8 mouse cellular contexts compared by ENCODE assay signal in the genomic region with DNA sequence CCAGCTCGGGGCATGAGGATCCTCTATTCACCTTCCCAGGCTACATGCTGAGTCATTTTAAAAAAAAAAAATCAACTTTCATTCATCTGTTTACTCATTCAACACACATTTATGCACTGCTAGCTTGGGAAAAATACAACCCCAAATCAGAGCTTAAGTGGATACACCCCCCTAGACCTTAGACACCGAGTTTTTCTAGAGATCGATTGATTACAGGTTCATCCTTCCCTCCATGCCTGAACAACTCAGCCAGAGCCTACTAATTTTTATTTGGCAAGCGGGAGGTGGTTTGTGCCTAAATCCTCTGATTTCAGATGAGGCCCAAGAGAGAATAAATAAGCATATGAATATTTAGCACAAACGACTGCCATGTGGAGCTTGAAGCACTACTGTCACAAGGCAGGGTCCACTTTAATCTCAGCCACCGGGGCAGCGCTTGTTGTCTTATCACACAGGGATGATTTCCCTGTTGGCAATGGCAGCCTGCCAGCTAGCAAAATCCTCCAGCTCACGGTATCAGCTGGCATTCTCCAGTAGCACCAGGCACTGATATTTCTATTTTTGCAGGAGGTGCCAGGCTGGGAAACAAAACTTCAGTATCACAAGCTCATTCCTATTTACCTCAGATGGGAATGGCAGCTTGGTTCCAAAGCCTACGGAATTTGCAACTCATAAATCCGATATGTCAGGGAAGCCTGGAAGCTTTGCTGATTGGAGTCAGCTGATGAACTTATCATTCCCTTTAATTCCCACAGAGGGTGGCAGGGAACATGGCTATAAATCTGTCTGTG.
DNase-seq lines count a peak whose midpoint lies in the region; ATAC-seq and TF ChIP-seq lines count a peak whose summit lies in the region.
"Had no signal": no experiment of that assay in that cellular context is flagged by ENCODE, and none has a peak within 500 bp of the region (broad histone marks: within the 10 kb centered on the region; RNA-seq: fewer than 3 reads in every experiment).

No protein-coding gene starts in this region.

- H3K9ac ChIP-seq in neural tube, embryonic 13.5 days, result no peak overlapping the region
- H3K9ac ChIP-seq in midbrain, postnatal 0 days (replicated peaks; ENCODE audit: low read length, poor library complexity, severe bottlenecking), result no peak overlapping the region
- H3K9ac ChIP-seq: neural tube, embryonic 12.5 days had no signal

- no peaks in the 10 kb centered on the region for H3K36me3 ChIP-seq in neural tube, embryonic 13.5 days
- no peaks in the 10 kb centered on the region for H3K36me3 ChIP-seq in midbrain, postnatal 0 days (ENCODE audit: insufficient read depth, low read length)
- H3K36me3 ChIP-seq: neural tube, embryonic 12.5 days had no signal

- H3K27ac ChIP-seq in neural tube, embryonic 13.5 days (replicated peaks), result no peak overlapping the region
- H3K27ac ChIP-seq in midbrain, postnatal 0 days (ENCODE audit: low read depth, low read length), result no peak overlapping the region
- H3K27ac ChIP-seq: neural tube, embryonic 12.5 days had no signal

- H3K4me2 ChIP-seq in neural tube, embryonic 13.5 days, result no peak overlapping the region
- no peak overlapping the region for H3K4me2 ChIP-seq in midbrain, postnatal 0 days (ENCODE audit: low read depth, low read length, poor library complexity, severe bottlenecking)
- H3K4me2 ChIP-seq: neural tube, embryonic 12.5 days had no signal

- DNase-seq in neural tube, embryonic 10.5 days (ENCODE audit: extremely low spot score, low spot score), result no peak
- peak; percentile 7 to 26 for DNase-seq in frontal cortex, postnatal 14 days (ENCODE audit: low spot score in 2 of 2)
- DNase-seq in heart, postnatal 36 days, result peak; percentile 62 to 71
- DNase-seq in midbrain, postnatal 0 days (ENCODE audit: low spot score), result peak; percentile 18
- no peak for DNase-seq in c-Kit-positive CD71-positive TER-119-positive erythroid progenitor cells, embryonic 14.5 days (ENCODE audit: low spot score)
- no peak for DNase-seq in kidney, adult 8-10 months

- ATAC-seq in neural tube, embryonic 13.5 days (ENCODE audit: low read depth), result peak; percentile 63
- ATAC-seq in midbrain, postnatal 0 days (ENCODE audit: low FRiP score), result no peak; the same call in 1 of the 2 replicates

- peaks cover 17% of the 10 kb centered on the region for H3K4me1 ChIP-seq in neural tube, embryonic 13.5 days (replicated peaks)
- no peaks in the 10 kb centered on the region for H3K4me1 ChIP-seq in midbrain, postnatal 0 days (ENCODE audit: insufficient read depth, low read length)

- TF ChIP-seq CTCF in midbrain, postnatal 0 days (IDR thresholded peaks at IDR 0.05), result no peak

- 52% methylated on average over 10 of the region's 10 CpGs for WGBS in neural tube, embryonic 13.5 days
- 39% methylated on average over 10 of the region's 10 CpGs for WGBS in midbrain, postnatal 0 days

- H3K9me3 ChIP-seq in neural tube, embryonic 13.5 days, result no peaks in the 10 kb centered on the region
- H3K9me3 ChIP-seq in midbrain, postnatal 0 days (ENCODE audit: low read length), result no peaks in the 10 kb centered on the region
- H3K9me3 ChIP-seq: neural tube, embryonic 12.5 days had no signal

- intact Hi-C loops in heart, postnatal 36 days (cut with DNase I), result loop anchor here (1.0 to 2.0 kb wide), 2 partner anchors 91 to 139 kb away; no protein-coding TSS in a partner anchor

- H3K27me3 ChIP-seq in neural tube, embryonic 13.5 days, result no peaks in the 10 kb centered on the region
- H3K27me3 ChIP-seq in midbrain, postnatal 0 days (ENCODE audit: insufficient read depth, low read length), result no peaks in the 10 kb centered on the region
- H3K27me3 ChIP-seq: neural tube, embryonic 12.5 days had no signal

- no peak overlapping the region for H3K4me3 ChIP-seq in neural tube, embryonic 13.5 days
- H3K4me3 ChIP-seq in midbrain, postnatal 0 days (ENCODE audit: low read depth, low read length), result no peak overlapping the region
- H3K4me3 ChIP-seq: neural tube, embryonic 12.5 days had no signal

Comparison
In these comparisons a context has a peak if more than half of its experiments do, and no peak if none do; other contexts are left out.
1. DNase-seq: peak in frontal cortex, postnatal 14 days (2 of 2), heart, postnatal 36 days (2 of 2) and midbrain, postnatal 0 days (single experiment); none in neural tube, embryonic 10.5 days (single experiment), c-Kit-positive CD71-positive TER-119-positive erythroid progenitor cells, embryonic 14.5 days (single experiment) and kidney, adult 8-10 months (0 of 2).